Mouse (Mus musculus): ENCODE data around the gene Fgf5.

The Fgf5 gene

DNA sequence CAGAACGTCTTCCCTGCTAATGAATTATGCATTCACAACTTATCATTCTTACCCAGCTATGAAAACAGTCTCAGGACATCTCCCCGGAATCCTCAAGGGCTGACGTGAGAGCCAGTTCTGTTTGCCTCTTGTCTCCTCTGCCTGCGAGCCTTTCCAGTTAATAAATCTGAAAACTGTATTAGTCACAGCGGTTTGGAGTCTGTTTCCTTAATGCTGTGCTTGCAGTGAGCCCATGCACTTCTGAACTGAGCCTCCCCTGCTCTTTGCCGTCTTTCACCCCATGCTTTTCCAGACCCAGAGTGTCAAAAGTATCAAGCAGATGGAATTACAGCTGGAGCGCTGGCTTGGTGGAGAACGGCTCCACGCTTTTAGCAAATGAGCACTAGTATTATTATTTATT, 52.5 kb downstream of the Fgf5 start:
- no peak for DNase-seq

DNA sequence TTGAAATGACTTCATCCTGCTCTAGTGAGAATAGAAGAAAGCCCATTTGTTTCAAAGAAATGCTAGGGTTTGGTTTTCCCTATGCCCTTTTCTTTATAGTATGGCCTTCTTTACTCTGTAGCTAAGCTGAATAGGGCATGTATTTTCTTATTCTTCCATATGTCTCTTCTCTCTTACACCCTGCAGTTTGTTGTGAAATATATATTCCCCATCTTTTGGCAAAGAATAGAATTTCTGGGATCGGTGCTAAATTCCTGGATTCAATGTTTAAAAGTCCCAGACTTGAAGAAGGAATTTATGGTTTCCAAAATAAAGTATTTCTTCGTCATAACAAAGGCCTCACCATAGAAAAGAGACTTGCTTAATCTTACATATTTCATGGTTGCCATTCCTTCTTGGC, 72.6 kb downstream of the Fgf5 start:
- no peak for DNase-seq
